ENCODE assay signal across 8 mouse cellular contexts in the genomic region with DNA sequence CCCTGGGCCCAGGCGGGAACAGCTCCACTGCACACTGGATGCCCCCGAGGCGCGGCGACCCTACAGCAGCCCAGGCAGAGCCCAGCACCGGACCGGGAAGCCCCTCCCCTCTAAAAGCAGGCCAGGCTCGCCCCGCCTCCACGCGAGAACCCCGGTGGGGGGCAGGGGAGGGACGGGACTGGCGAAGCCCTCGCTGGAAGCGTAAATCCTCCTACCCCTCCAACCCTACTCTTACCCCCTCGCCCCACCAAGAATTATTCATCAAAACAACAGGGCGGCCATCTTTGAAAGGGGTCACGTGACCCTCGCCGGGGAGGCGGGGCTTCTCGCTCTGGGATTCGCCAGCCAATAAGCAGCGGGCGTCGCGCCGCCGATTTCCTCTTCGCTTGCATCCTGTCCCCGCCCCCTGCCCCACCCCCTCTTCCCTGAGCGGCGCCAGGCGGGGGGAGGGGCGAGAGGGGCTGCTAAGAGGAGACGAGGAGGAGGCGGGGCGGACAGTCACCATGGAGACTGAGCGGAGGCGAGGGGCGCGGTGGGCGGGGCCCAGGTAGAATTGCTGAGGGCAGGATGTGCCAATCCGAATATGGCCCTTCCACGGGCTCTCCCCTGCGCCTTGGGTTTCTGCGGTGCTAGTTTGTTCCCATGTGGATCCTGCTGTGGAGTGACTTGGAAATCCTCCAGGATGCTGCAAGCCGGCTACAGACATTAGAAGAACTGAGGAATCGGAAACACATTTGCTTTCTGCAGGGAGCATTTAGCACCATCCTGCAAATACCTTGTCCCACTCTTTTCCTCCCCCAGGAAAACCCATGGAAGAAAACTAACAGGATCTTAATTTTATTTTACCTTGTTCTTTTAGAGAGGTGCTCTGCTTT. TPM values are rescaled to one million over a fixed set of nuclear protein-coding genes. Genes with fewer than 3 reads are reported as not detected.
A peak's percentile ranks its signal among the peaks of the same experiment; 100 is the strongest.
DNase-seq lines count a peak whose midpoint lies in the region; ATAC-seq lines count a peak whose summit lies in the region.

A gene (minus strand): TSS at position 425 of the 875 bp plus-strand sequence.

- peak within 1 kb of the TSS; percentile 96 for H3K4me3 ChIP-seq in hindbrain, embryonic 13.5 days

- H3K27me3 ChIP-seq in hindbrain, embryonic 13.5 days = no peaks in the 10 kb centered on the region

- under 1% methylated on average over 47 of the region's 50 CpGs for WGBS in hindbrain, embryonic 13.5 days

- H3K4me2 ChIP-seq in hindbrain, embryonic 13.5 days = peak within 1 kb of the TSS; percentile 89

- peak; percentile 95 for ATAC-seq in hindbrain, embryonic 13.5 days (ENCODE audit: low FRiP score)

- DNase-seq in NIH3T3 (ENCODE audit: low read depth) = peak; percentile 99
- DNase-seq in cerebellum, postnatal 10 days = peak; percentile 100
- peak; percentile 96 for DNase-seq in frontal cortex, postnatal 14 days (ENCODE audit: low spot score in 2 of 2)
- peak; percentile 95 to 96 for DNase-seq in layer of hippocampus, postnatal 25 days (ENCODE audit: extremely low spot score in 1 of 2, low spot score in 1 of 2)
- peak; percentile 95 for DNase-seq in lung, postnatal 25 days (ENCODE audit: low spot score)
- peak; percentile 100 for DNase-seq in retina, embryonic 14.5 days (ENCODE audit: low spot score)
- DNase-seq in thymus, postnatal 4 days = peak; percentile 100

- no peaks in the 10 kb centered on the region for H3K9me3 ChIP-seq in hindbrain, embryonic 13.5 days

- H3K9ac ChIP-seq in hindbrain, embryonic 13.5 days = peak within 1 kb of the TSS; percentile 95

- peak within 1 kb of the TSS; percentile 99 for H3K27ac ChIP-seq in hindbrain, embryonic 13.5 days

- no peaks in the 10 kb centered on the region for H3K36me3 ChIP-seq in hindbrain, embryonic 13.5 days

- peaks cover 30% of the 10 kb centered on the region for H3K4me1 ChIP-seq in hindbrain, embryonic 13.5 days (replicated peaks)

RNA-seq across cellular contexts. Expression of the gene that starts here (rescaled TPM):
- 56.5 and 59.5 TPM in 2 replicates for polyA plus RNA-seq in hindbrain, embryonic 13.5 days (2015; fragmentation: Nextera tagmentation; extraction: Ambion mirVana)
- 100 to 1,000 TPM in 1 of 2 experiments, 10 to 100 TPM in 1; 92.8 to 113 TPM for total RNA-seq in layer of hippocampus, postnatal 25 days (2021)

Comparison
In these comparisons a context has a peak if more than half of its experiments do, and no peak if none do; other contexts are left out.
1. Peak in every context shown above with its lines: DNase-seq, ATAC-seq, H3K4me3 ChIP-seq and H3K27ac ChIP-seq.